Mouse (Mus musculus) limb, embryonic 11.5 days (tissue): Measurements from ENCODE around the gene 4933406M09Rik. TPM values are rescaled to one million over a fixed set of nuclear protein-coding genes. Genes with fewer than 3 reads are reported as not detected.

Experiments
- ATAC-seq: fragments of 200-750 bp; cut with Nextera tagmentation; 2 replicates; pipeline ENCODE4 v1.8.0; 2017; ENCODE audit warnings: low read depth; ENCODE audit not compliant: insufficient number of reproducible peaks, low FRiP score, low TSS enrichment
- DNase-seq: peaks from one replicate; pipeline ENCODE4 v3.0.0-alpha.2; 2015; ENCODE audit warnings: low spot score
- H3K27ac ChIP-seq: fragments of 300-500 bp; sonication (generic); replicated peaks from 2 replicates; pipeline ENCODE4 v1.5.1; 2014; ENCODE audit warnings: low read depth, mild to moderate bottlenecking, low read length
- H3K27me3 ChIP-seq: fragments of 300-500 bp; sonication (generic); 2 replicates; pipeline ENCODE4 v1.6.1; 2014; ENCODE audit warnings: mild to moderate bottlenecking, low read length, mixed read lengths; ENCODE audit not compliant: control insufficient read depth, insufficient read depth
- H3K36me3 ChIP-seq: fragments of 300-500 bp; sonication (generic); 2 replicates; pipeline ENCODE4 v1.6.1; 2014; ENCODE audit warnings: mild to moderate bottlenecking, low read length, moderate library complexity, mixed read lengths; ENCODE audit not compliant: control insufficient read depth, insufficient read depth
- H3K4me1 ChIP-seq: fragments of 300-500 bp; sonication (generic); 2 replicates; pipeline ENCODE4 v1.6.1; 2014; ENCODE audit warnings: low read length, mixed read lengths; ENCODE audit not compliant: control insufficient read depth, insufficient read depth
- H3K4me2 ChIP-seq: fragments of 300-500 bp; sonication (generic); 2 replicates; pipeline ENCODE4 v1.6.1; 2014; ENCODE audit warnings: low read depth, mild to moderate bottlenecking, moderate library complexity; ENCODE audit not compliant: severe bottlenecking
- H3K4me3 ChIP-seq: fragments of 300-500 bp; sonication (generic); 2 replicates; pipeline ENCODE4 v1.5.1; 2014; ENCODE audit warnings: low read depth, low read length
- H3K9ac ChIP-seq: fragments of 300-500 bp; sonication (generic); 2 replicates; pipeline ENCODE4 v1.6.1; 2014; ENCODE audit warnings: mild to moderate bottlenecking, low read length
- H3K9me3 ChIP-seq: fragments of 300-500 bp; sonication (generic); 2 replicates; pipeline ENCODE4 v1.6.1; 2016; ENCODE audit warnings: low read length; ENCODE audit not compliant: control insufficient read depth
- WGBS: fragments of 180-500 bp; shearing (Covaris S2); extraction: QIAGEN DNeasy Blood & Tissue Kit; methylation state at CpG from one replicate; pipeline ENCODE4 v1.1.7; 2014; 5-methylcytosine and 5-hydroxymethylcytosine counted together
- polyA plus RNA-seq: library from polyadenylated mRNA; unstranded; fragments of >200 nt; fragmentation: Nextera tagmentation; extraction: Ambion mirVana; gene quantifications from 2 replicates; pipeline ENCODE4 v1.2.1, GENCODE M21; 2014

4933406M09Rik gene
- polyA plus RNA-seq, 1 experiment from 2014 or later = not detected

DNA sequence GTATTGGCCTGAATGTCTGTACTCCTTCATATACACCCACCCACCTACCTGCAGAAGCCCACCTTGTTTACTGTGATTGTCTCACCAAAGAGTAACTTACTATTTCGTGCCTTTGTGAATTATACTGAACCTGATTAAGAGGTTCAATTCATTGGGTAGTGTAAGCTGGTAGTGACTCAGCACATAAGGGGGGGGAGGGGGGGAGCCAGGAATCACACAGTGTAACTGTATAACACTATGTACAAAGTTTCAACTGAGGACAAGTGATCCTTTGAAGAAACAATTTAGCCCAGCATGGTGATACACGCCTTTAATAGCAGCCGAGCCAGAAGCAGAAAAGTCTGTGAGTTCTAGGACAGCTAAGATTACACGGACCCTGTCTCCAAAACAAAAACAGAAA is 47.7 kb downstream of the 4933406M09Rik start:
- H3K27me3 ChIP-seq = no peaks in the 10 kb centered on the region
- DNase-seq = no peak
- no peak overlapping the region for H3K9ac ChIP-seq
- no peak overlapping the region for H3K27ac ChIP-seq
- H3K36me3 ChIP-seq = peaks cover 1% of the 10 kb centered on the region
- H3K4me1 ChIP-seq = no peaks in the 10 kb centered on the region
- no peak for ATAC-seq
- 87% methylated on average over 4 of the region's 4 CpGs for WGBS
- H3K4me2 ChIP-seq = no peak overlapping the region
- no peaks in the 10 kb centered on the region for H3K9me3 ChIP-seq
- H3K4me3 ChIP-seq = no peak overlapping the region

DNA sequence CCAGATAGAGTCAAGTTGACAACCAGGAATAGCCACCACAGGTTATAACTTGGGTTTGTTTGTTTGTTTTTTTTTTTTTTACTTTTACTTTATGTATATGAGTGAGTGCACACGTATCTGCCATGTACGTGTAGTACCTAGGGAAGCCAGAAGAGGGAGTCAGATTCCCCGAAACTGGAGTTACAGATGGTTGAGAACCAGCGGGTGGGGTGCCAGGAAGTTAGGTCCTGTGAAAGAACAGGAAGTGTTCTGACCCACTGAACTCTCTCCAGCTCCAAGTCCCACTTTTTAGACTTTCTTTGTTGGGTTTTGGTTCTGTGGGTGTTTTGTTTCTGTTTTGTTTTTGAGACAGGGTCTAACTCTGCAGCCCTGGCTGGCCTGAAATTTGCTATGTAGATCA is 49.7 kb downstream of the 4933406M09Rik start:
- H3K27ac ChIP-seq = no peak overlapping the region
- no peak overlapping the region for H3K4me2 ChIP-seq
- H3K9ac ChIP-seq = no peak overlapping the region
- DNase-seq (peak; percentile 32), ATAC-seq (no peak)
- H3K4me1 ChIP-seq = no peaks in the 10 kb centered on the region
- no peaks in the 10 kb centered on the region for H3K36me3 ChIP-seq
- WGBS = 36% methylated on average over 4 of the region's 4 CpGs
- no peaks in the 10 kb centered on the region for H3K27me3 ChIP-seq
- H3K9me3 ChIP-seq = no peaks in the 10 kb centered on the region
- no peak overlapping the region for H3K4me3 ChIP-seq

DNA sequence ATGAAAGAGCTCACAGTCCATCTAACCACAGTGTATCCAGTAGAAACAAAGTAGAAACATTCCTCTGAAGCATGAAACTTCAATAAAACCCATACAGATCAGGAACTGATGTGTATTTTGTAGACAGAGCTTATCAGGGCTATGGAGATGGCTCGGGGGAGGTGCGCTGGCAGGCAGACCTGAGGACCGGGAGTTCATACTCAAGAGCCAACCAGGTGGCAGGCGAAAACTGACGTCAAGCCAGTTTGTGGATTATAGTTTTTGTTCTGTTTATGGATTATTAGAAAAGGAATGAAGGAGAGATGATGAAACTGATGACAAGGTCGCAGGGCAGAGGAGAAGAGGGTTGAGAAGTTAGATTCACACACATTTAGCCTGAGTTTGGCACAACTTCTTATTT is 54.7 kb downstream of the 4933406M09Rik start:
- ATAC-seq = no peak
- Histone ChIP-seq H3K9me3 (no peaks in the 10 kb centered on the region), H3K4me3 (no peak overlapping the region), H3K4me1 (no peaks in the 10 kb centered on the region), H3K9ac (no peak overlapping the region), H3K36me3 (no peaks in the 10 kb centered on the region), H3K27ac (no peak overlapping the region), H3K27me3 (no peaks in the 10 kb centered on the region), H3K4me2 (no peak overlapping the region)
- DNase-seq = no peak
- WGBS = 92% methylated on average over 6 of the region's 6 CpGs

Other genes with a start within 250 kb of the 4933406M09Rik start
- gene Chil1, start 203.8 kb upstream of the 4933406M09Rik start, polyA plus RNA-seq = 2.0 and 2.5 TPM in 2 replicates
- gene Mybph, start 192.5 kb upstream of the 4933406M09Rik start, polyA plus RNA-seq = 3.4 and 4.8 TPM in 2 replicates
- gene Adora1, start 150.5 kb upstream of the 4933406M09Rik start, polyA plus RNA-seq = 0.87 and 0.88 TPM in 2 replicates
- 30.5 and 31.5 TPM in 2 replicates for gene Myog, start 96.0 kb upstream of the 4933406M09Rik start, polyA plus RNA-seq
- 2.3 and 3.4 TPM in 2 replicates for gene Ppfia4, start 53.0 kb upstream of the 4933406M09Rik start, polyA plus RNA-seq
- 117 and 119 TPM in 2 replicates for gene Tmem183a, start 24.0 kb upstream of the 4933406M09Rik start, polyA plus RNA-seq
- 33.5 and 36.1 TPM in 2 replicates for gene Cyb5r1, start 19.6 kb downstream of the 4933406M09Rik start, polyA plus RNA-seq
- 91.9 and 93.2 TPM in 2 replicates for gene Adipor1, start 29.4 kb downstream of the 4933406M09Rik start, polyA plus RNA-seq
- gene Klhl12, start 69.6 kb downstream of the 4933406M09Rik start, polyA plus RNA-seq = 37.3 and 41.7 TPM in 2 replicates
- 38.3 and 39.1 TPM in 2 replicates for gene Rabif, start 108.7 kb downstream of the 4933406M09Rik start, polyA plus RNA-seq
- gene Mgat4e, start 163.7 kb downstream of the 4933406M09Rik start, polyA plus RNA-seq = not detected in 2 replicates
- gene Kdm5b, start 174.2 kb downstream of the 4933406M09Rik start, polyA plus RNA-seq = 90.9 and 98.2 TPM in 2 replicates